Mouse (Mus musculus): Measurements from ENCODE around the gene Atf7ip.

Atf7ip gene

GRCm38 (mm10) chr6:136554774-136555522 is 49.0 kb downstream of the Atf7ip start:
- 40% methylated on average over 7 of the region's 7 CpGs for WGBS

GRCm38 (mm10) chr6:136555523-136555915 is 49.6 kb downstream of the Atf7ip start:
- WGBS = 30% methylated on average over 5 of the region's 5 CpGs

GRCm38 (mm10) chr6:136558288-136559005 is 52.5 kb downstream of the Atf7ip start:
- WGBS = 50% methylated on average over 8 of the region's 8 CpGs

- WGBS = 88% methylated on average over 5 of the region's 5 CpGs
These were observed 60.0 kb downstream of the Atf7ip start for GRCm38 (mm10) chr6:136566002-136566401.

GRCm38 (mm10) chr6:136590739-136591138 is 84.8 kb downstream of the Atf7ip start:
- 70% methylated on average over 4 of the region's 4 CpGs for WGBS

DNA sequence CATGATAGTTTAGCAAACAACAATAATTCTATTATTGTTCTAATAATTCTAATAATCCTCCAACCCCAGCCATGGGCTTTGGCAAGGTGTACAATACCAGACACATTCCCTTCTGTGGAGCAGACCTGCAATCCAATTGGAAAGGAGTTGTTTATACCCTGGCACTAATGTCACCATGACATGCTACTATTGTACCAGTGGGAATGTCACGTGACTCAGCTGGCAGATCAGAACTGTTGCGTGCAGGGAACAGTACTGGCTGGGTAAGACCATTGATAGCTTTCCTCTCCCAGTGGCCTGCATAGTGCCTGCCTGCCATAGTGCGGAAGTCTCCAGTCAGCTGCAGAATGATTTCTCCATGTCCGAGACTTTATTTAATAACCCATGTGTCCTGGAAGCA is 88.6 kb downstream of the Atf7ip start:
- WGBS = 86% methylated on average over 4 of the region's 4 CpGs

GRCm38 (mm10) chr6:136602601-136603000 is 96.6 kb downstream of the Atf7ip start:
- 79% methylated on average over 7 of the region's 7 CpGs for WGBS

DNA sequence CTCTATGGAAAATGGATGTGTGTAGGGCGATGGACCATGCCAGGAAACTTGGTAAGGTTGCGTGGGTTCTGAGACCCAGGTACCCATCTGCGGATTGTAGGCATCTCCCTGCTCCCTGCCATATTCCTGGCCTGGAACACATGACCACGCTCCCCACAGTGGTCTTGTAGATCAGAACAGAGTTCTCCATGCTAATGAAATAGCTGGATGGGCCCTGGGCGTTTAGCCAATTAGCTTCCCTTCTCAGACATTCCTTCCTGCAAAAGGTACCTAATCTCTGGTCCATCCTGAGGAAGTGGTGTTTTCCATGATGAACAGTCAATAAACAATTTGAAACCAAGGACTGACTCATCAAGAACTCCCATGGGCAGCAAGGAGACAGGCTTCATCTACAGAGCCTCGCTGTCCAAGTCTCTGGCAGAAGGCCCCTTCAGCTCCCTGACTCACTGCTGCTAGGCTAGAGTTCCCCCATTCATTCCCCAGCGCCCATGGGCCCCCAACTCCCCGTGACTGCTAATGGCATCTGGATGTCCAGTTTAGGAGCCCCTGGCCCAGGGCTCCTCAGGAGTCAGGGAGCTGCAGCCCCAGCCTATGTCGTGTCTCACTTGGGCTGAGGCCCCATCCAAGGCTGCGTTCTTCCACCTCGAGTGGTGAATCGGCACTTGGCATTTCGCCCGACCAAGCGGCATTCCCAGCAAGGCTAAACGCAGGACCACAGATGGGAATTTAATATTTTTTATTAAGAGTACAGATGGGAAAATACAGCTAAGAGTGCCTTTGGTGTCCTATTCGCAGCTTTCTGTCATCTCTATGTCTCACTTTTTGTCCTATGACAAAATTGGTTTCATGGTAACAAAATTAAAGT is 105.6 kb downstream of the Atf7ip start:
- 91% methylated on average over 17 of the region's 17 CpGs for WGBS

DNA sequence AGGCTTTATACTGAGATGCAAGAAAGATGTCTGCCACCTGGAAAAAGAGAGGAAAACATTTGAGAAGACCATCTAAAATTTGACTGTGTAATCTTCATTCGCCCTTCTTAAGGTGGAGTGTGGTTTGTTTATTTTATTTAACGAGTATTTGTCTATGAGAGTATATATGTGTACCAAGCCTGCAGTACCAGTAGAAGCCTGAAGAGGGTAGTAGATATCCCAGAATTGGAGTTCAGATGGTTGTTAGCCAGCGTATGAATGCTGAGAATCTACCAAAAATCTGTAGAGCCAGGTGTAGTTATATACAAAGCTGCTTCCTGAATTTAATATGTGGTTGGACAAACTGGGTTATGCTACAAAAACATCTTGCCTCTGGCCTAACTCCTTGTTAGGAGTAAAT is 106.3 kb downstream of the Atf7ip start:
- WGBS = 96% methylated on average over 3 of the region's 3 CpGs

- 77% methylated on average over 3 of the region's 3 CpGs for WGBS
These were observed 108.2 kb downstream of the Atf7ip start for GRCm38 (mm10) chr6:136614156-136614555.

DNA sequence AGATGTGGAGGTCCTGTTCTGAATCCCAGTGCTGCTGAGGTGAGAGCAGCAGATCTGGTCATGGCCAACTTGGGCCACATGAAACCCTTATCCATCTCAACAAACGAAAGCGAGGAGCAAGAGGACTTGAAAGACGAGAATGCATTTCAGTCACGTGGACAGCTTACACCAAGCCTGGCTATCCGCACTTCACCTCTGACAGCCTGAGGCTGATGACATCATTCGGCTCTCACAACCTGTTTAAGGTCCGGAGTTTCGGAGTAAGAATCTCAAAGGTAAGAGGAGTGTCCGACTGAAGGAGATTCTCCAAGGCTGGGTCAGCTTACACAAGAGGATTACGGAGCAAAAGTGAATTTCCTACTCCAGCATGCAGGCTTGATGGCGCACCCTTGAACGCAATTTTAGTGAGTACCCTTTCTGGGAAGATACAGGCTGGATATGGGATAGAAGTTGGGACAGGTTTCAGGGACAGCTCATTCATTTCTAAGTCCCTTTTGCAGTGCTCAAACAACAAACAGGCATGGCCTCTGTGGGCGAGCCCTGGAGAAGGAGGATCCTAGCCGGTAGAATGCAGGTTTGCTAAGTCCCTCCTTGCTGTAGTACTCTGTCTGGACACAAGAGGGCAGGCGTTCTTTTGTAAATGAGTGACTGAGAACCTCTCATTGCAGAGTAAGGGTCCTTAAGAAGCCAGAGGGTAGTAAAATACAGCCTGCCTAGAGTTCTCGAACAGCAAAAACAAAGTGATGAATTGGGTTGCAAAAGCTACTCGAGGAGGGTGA is 114.6 kb downstream of the Atf7ip start:
- 53% methylated on average over 17 of the region's 17 CpGs for WGBS

DNA sequence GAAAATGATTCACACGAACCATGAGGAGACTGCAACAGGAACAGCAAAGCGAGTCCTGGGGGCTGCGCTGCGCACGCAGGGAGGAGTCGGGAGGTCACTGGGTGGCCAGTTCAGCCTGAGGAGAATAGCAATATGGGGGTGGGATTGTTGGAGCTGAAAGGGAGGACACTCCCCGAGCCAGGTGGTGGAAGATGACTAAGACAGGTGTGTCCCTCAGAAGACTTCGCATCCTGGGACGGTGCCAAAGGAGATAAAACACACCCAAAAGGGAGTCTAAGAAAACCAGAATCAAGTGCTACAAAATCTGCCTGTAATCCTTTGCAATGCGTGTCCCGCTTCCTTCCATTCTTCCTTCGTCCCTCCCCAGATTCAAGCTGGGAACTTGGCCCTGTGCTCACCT is 119.5 kb downstream of the Atf7ip start:
- WGBS = 91% methylated on average over 12 of the region's 12 CpGs

DNA sequence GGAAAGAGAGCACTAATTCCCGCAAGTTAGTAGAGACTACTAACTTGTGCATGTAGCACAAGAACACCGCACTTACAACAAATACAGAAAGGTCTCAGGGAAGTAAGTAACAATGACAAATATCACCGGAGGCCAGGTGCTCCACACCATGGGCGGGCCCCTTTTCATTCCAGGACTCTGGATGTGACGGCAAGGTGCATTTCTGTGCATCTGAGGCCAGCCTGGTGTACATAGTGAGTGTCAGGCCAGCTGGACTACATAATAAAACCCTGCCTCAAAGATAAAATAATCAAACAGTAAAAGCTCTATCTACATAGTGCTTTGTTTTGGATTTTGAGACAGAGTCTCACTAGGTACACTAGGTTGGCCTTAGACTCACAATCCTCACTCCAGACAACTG is 123.7 kb downstream of the Atf7ip start:
- 90% methylated on average over 5 of the region's 5 CpGs for WGBS

- 96% methylated on average over 8 of the region's 8 CpGs for WGBS
These were observed 125.6 kb downstream of the Atf7ip start for GRCm38 (mm10) chr6:136631519-136631918.

DNA sequence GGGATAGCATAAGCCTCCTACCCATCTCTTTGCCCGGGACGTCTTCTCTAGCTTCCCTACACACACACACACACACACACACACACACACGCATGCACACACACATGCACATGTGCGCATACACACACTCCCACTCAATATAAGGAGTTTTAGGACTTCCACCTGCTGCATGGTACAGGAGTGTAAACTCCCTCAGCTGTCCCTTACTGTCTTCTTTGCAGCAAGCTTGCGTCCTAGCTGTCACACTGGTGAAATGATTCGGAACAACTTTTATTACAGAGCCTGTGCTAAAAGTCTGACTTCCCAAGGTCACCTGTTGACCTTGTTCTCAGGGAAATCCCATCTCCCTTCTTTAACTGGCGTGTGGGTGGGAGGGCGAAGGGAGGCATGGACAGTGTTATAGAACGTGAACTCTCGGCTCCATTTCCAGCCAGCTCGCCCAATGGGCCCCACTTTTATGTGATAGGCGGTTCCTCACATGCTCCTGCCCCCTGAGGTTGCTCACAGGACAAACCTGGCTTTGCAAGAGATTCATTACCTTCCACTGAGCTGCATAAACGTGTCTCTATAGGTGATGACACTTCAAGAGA is 126.1 kb downstream of the Atf7ip start:
- WGBS = 92% methylated on average over 13 of the region's 13 CpGs

GRCm38 (mm10) chr6:136633154-136633553 is 127.2 kb downstream of the Atf7ip start:
- 93% methylated on average over 3 of the region's 3 CpGs for WGBS

- WGBS = 75% methylated on average over 6 of the region's 6 CpGs
These were observed 127.8 kb downstream of the Atf7ip start for GRCm38 (mm10) chr6:136633719-136634118.

DNA sequence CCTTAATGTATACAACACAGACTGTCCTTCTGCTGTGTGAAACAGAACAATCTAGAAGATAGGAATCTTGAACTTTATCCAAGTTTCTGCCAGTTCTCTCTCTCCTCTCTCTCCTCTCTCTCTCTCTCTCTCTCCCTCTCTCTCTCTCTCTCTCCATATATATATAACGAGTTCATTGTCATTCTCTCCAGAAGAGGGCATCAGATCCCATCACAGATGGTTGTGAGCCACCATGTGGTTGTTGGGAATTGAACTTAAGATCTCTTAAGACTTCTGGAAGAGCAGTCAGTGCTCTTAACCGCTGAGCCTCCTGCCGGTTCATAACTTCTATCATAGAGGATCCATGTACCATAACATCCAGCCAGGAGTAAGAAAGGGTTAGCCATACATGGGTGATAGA is 129.0 kb downstream of the Atf7ip start:
- 71% methylated on average over 3 of the region's 3 CpGs for WGBS

DNA sequence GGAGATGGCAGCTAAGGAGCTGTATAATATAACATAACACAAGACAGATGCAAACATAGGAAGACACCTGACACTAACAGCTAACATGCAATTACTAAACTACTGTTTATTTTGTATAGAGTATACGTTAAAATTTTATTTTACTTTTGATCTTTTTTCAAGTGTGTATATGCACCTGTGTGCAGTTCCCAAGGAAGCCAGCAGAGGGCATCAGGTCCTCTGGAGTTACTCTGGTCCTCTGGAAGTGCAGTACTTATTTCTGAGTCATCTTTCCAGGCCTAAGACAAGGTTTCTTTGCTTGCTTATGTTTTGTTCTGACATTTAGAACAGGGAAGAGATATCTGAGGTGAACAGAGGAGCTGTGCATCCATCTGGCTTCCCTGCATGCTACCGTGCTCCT is 138.2 kb downstream of the Atf7ip start:
- WGBS = 94% methylated on average over 2 of the region's 2 CpGs

DNA sequence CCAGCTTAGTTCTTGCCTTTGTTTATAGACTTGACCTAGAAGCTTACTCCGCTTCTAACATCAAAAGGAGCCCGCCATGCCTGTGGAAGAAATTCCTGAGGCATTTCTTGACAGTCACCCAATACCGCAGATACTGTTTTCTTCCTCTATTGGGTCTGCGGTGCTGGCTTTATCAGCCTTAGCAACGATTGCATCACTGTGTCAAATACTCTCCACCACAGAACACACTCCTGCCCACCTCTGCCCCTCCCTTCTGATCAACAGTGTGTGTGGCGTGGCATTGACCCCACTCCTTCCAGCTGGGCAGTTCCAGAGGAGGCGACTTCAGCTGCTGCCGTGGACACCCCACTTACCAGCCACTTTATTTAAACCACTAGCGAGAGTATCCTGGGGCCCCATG is 139.8 kb downstream of the Atf7ip start:
- 56% methylated on average over 9 of the region's 9 CpGs for WGBS

- 41% methylated on average over 6 of the region's 6 CpGs for WGBS
These were observed 140.2 kb downstream of the Atf7ip start for GRCm38 (mm10) chr6:136646207-136646606.
